Mouse (Mus musculus) fat pad, adult 2 months (tissue): ENCODE measurements around the gene Slc30a5.

Experiments used
- DNase-seq: peaks from one replicate; pipeline ENCODE4 v3.0.0-alpha.2; 2011; ENCODE audit warnings: low read depth, low spot score; ENCODE audit errors: extremely low read depth

Slc30a5 gene

DNA sequence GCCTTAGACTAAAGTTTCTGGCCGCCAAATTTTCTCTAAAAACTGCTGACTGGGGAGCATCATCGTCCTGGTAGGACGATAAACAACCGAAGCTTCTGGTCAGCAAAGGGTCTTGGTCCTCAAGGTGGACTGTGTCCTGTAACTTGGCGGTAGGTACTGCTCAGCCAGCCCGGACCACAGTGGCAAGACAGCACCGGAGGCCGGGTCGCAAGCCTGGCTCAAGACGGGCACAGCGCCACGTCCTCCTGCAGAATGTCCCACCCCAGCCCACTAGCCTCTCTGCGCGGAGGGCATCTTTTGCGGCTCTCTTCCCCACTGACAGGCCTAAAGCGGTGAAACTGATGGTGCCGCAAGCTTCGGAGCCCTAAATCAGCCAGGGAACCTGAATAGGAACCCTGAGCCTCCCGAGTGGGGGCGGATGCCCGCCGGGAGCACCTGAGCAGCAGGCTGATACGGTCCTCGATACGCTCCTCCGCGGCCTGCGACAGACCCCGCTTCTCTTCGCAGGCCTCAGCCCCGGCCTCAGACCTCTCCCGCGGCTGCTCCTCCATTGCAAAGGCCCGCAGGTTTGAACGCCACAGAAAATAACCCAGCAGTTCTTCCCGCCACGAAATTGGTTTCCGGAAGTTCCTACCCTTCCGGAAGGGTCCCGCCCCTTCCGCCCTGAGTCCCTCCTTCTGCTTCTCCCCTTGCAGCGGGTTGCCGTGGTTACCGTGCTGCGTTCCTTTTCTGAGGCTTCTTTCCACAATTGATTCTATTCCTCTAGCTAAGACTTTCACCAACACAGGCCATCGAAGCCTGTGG lies 57.8 kb downstream of the Slc30a5 start, which contains the start of gene Cenph:
Gene Cenph, minus strand, starts transcription at position 648 of the 804 bp plus-strand sequence.
- no peak for DNase-seq

DNA sequence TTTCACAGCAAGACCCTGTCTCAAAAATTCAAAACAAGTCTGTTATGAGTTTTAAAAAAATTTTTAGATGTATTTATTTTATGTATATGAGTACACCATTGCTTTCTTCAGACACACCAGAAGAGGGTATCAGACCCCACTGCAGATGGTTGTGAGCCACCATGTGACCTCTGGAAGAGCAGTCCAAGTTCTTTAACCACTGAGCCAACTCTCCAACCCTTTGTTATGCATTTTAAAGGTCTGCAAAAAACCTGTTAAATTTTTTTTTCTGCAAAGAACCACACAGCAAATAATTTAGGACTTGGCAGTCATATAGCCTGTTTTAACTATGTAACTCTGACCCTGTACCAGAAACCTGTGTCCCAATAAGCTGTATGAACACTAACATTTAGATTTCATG lies 58.5 kb downstream of the Slc30a5 start:
- no peak for DNase-seq

GRCm38 (mm10) chr13:100755329-100755728 lies 77.9 kb downstream of the Slc30a5 start:
- no peak for DNase-seq

GRCm38 (mm10) chr13:100754186-100754585 lies 79.0 kb downstream of the Slc30a5 start:
- DNase-seq: no peak

DNA sequence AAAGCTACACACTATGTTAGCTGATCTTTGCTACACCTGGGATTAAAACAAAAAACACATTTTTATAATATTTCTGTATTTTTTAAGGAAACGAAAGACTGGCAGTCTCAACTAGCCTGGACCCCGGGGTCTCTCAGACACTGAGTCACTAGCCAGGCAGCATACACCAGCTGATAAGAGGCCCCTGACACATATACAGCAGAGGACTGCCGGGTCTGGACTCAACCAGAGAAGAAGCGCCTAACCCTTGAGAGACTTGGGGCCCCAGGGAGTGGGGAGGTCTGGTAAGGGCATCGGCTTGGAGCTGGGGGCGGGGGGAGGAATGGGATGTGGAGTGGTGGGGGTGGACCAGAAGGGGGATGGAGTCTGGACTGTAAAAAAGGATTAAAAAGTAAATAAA lies 80.2 kb downstream of the Slc30a5 start:
- DNase-seq: no peak
